Mouse (Mus musculus): ENCODE measurements at regions not wholly inside any gene's neighbourhood (a gene's known extent, or its start where the extent isn't known, plus 50 kb on each side); places are given as distances from the start of the nearest gene placed in this dataset.
"Not testable (repeated sequence)": the region's sequence is repeated elsewhere in the genome, so short reads cannot be mapped to it uniquely, and the experiment has no call there.

- 69% methylated on average over 2 of the region's 2 CpGs for WGBS
- DNase-seq (ENCODE audit: low read depth, low spot score) = not testable (repeated sequence)
Measured at GRCm38 (mm10) chr1:14688041-14688440, 1405.1 kb downstream of the 4930444P10Rik start.

- DNase-seq (ENCODE audit: low read depth, low spot score) = no peak
- WGBS = 47% methylated on average over 2 of the region's 2 CpGs
Measured at GRCm38 (mm10) chr1:14686172-14686571, 1407.0 kb downstream of the 4930444P10Rik start.

GRCm38 (mm10) chr1:14680443-14680842 lies 1412.7 kb downstream of the 4930444P10Rik start:
- DNase-seq (ENCODE audit: low read depth, low spot score) = no peak
- 84% methylated on average over 3 of the region's 3 CpGs for WGBS

- WGBS = 55% methylated on average over 6 of the region's 6 CpGs
- DNase-seq (ENCODE audit: low read depth, low spot score) = no peak
Measured at GRCm38 (mm10) chr1:14672393-14672999, 1420.6 kb downstream of the 4930444P10Rik start.

GRCm38 (mm10) chr1:14662706-14663312 lies 1430.3 kb downstream of the 4930444P10Rik start:
- 22% methylated on average over 6 of the region's 6 CpGs for WGBS
- peak; percentile 22 for DNase-seq (ENCODE audit: low read depth, low spot score)

- 34% methylated on average over 2 of the region's 2 CpGs for WGBS
- no peak for DNase-seq (ENCODE audit: low read depth, low spot score)
Measured at GRCm38 (mm10) chr1:14661854-14662253, 1431.3 kb downstream of the 4930444P10Rik start.

GRCm38 (mm10) chr1:14650346-14650745 lies 1442.8 kb downstream of the 4930444P10Rik start:
- no peak for DNase-seq (ENCODE audit: low read depth, low spot score)
- 78% methylated on average over 2 of the region's 2 CpGs for WGBS

- WGBS = 21% methylated on average over 5 of the region's 5 CpGs
- DNase-seq (ENCODE audit: low read depth, low spot score) = no peak
Measured at GRCm38 (mm10) chr1:14635642-14636263, 1457.4 kb downstream of the 4930444P10Rik start.

GRCm38 (mm10) chr1:14631994-14632393 lies 1461.1 kb downstream of the 4930444P10Rik start:
- DNase-seq (ENCODE audit: low read depth, low spot score) = no peak
- 25% methylated on average over 4 of the region's 4 CpGs for WGBS

GRCm38 (mm10) chr1:14627204-14627603 lies 1465.9 kb downstream of the 4930444P10Rik start:
- no peak for DNase-seq (ENCODE audit: low read depth, low spot score)
- WGBS = 70% methylated on average over 6 of the region's 6 CpGs

- WGBS = 83% methylated on average over 4 of the region's 4 CpGs
- no peak for DNase-seq (ENCODE audit: low read depth, low spot score)
Measured at GRCm38 (mm10) chr1:14626685-14627084, 1466.4 kb downstream of the 4930444P10Rik start.

- WGBS = 60% methylated on average over 5 of the region's 5 CpGs
Measured at GRCm38 (mm10) chr1:14620922-14621430, 1472.1 kb downstream of the 4930444P10Rik start.

GRCm38 (mm10) chr1:14613232-14613894 lies 1479.8 kb downstream of the 4930444P10Rik start:
- DNase-seq (ENCODE audit: low read depth, low spot score) = no peak
- WGBS = 89% methylated on average over 2 of the region's 2 CpGs

More at GRCm38 (mm10) chr1:14620922-14621430, 1472.1 kb downstream of the 4930444P10Rik start:
- DNase-seq (ENCODE audit: low read depth, low spot score) = no peak

- 21% methylated on average over 2 of the region's 2 CpGs for WGBS
Measured at GRCm38 (mm10) chr1:14609054-14609453, 1484.1 kb downstream of the 4930444P10Rik start.

GRCm38 (mm10) chr1:14595961-14596360 lies 1497.2 kb downstream of the 4930444P10Rik start:
- 60% methylated on average over 1 of the region's 1 CpGs for WGBS

More at GRCm38 (mm10) chr1:14609054-14609453, 1484.1 kb downstream of the 4930444P10Rik start:
- no peak for DNase-seq (ENCODE audit: low read depth, low spot score)

GRCm38 (mm10) chr1:14589905-14590304 lies 1503.2 kb downstream of the 4930444P10Rik start:
- WGBS = 74% methylated on average over 5 of the region's 5 CpGs
- DNase-seq (ENCODE audit: low read depth, low spot score) = no peak

More at GRCm38 (mm10) chr1:14595961-14596360, 1497.2 kb downstream of the 4930444P10Rik start:
- DNase-seq (ENCODE audit: low read depth, low spot score) = no peak

GRCm38 (mm10) chr1:14579376-14579775 lies 1513.7 kb downstream of the 4930444P10Rik start:
- WGBS = 76% methylated on average over 1 of the region's 1 CpGs
- no peak for DNase-seq (ENCODE audit: low read depth, low spot score)

- 93% methylated on average over 1 of the region's 1 CpGs for WGBS
- DNase-seq (ENCODE audit: low read depth, low spot score) = no peak
Measured at GRCm38 (mm10) chr1:14576263-14576662, 1516.9 kb downstream of the 4930444P10Rik start.

GRCm38 (mm10) chr1:14570562-14570981 lies 1522.6 kb downstream of the 4930444P10Rik start:
- DNase-seq (ENCODE audit: low read depth, low spot score) = no peak
- WGBS = 31% methylated on average over 5 of the region's 5 CpGs

- 69% methylated on average over 3 of the region's 3 CpGs for WGBS
- no peak for DNase-seq (ENCODE audit: low read depth, low spot score)
Measured at GRCm38 (mm10) chr1:14570113-14570512, 1523.0 kb downstream of the 4930444P10Rik start.
